Mouse (Mus musculus) R1 (cell line): ENCODE measurements around the gene 4930524N10Rik.

Experiments used
- DNase-seq: peaks from one replicate; pipeline ENCODE4 v3.0.0-alpha.2; 2018; ENCODE audit warnings: low read depth, low spot score

The 4930524N10Rik gene

GRCm38 (mm10) chrX:154343292-154343691 lies at the start of gene 4930524N10Rik:
Gene 4930524N10Rik (minus strand): TSS chrX:154343392.
- DNase-seq: no peak

- DNase-seq: no peak
Observed at GRCm38 (mm10) chrX:154350042-154350441, 6.8 kb upstream of the 4930524N10Rik start.

GRCm38 (mm10) chrX:154349302-154350041 lies 6.3 kb upstream of the 4930524N10Rik start:
- DNase-seq: no peak

GRCm38 (mm10) chrX:154347933-154348332 lies 4.7 kb upstream of the 4930524N10Rik start:
- DNase-seq: no peak
